In the genomic region with DNA sequence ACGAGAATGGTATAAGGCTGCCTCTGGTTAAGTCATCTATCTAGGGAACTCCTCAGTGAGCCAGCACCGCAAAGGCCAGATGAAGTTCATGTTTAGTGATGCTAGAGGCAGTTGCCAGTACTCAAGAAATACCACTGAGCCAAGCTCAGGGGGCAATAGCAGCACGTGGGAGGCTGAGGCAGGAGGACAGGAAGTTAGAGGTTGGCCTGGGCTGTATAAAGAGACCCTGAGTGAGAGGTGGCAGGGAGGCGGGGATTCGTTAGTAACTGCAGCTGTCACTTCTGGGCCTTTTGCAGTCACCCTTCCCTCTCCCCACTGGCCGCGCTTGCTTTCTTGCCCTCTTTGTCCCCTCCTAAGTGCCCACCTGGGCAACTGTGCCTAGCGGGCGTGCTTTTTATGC, we compare ENCODE assay signal across 8 mouse cellular contexts. TPM values are rescaled to one million over a fixed set of nuclear protein-coding genes. Genes with fewer than 3 reads are reported as not detected.
DNase-seq lines count a peak whose midpoint lies in the region; ATAC-seq and TF ChIP-seq lines count a peak whose summit lies in the region.

No protein-coding gene starts in this region.

- TF ChIP-seq CTCF in CH12.LX (conservative IDR thresholded peaks at IDR 0.05 in 1 of 2, IDR thresholded peaks at IDR 0.05 in 1 of 2; ENCODE audit: low read depth in 2 of 2, low read length in 2 of 2), result no peak

- no peaks in the 10 kb centered on the region; the same call in 1 of the 2 replicates for H3K27me3 ChIP-seq in heart, embryonic 12.5 days (replicated peaks)
- peaks cover 6% of the 10 kb centered on the region for H3K27me3 ChIP-seq in CH12.LX (replicated peaks)

- dilution Hi-C loops in CH12.LX (cut with MboI; ENCODE audit: extremely low pct_ligation_motif_present, extremely low pct_unique_long_range_greater_than_20kb, low sequenced_read_pairs), result no loop called here

- no peak for ATAC-seq in heart, embryonic 12.5 days (ENCODE audit: insufficient number of reproducible peaks, low FRiP score)
- ATAC-seq in granulocyte monocyte progenitor cell, adult 5-6 weeks (replicated peaks; ENCODE audit: poor library complexity, severe bottlenecking), result peak; percentile 15
- ATAC-seq in megakaryocyte progenitor cell, adult 5-6 weeks (replicated peaks; ENCODE audit: poor library complexity), result peak; percentile 2; the same call in 1 of the 2 replicates

- peak overlapping the region; percentile 64 for H3K9ac ChIP-seq in heart, embryonic 12.5 days
- no peak overlapping the region for H3K9ac ChIP-seq in CH12.LX (ENCODE audit: insufficient read depth, low read depth)

- no peaks in the 10 kb centered on the region for H3K9me3 ChIP-seq in heart, embryonic 12.5 days (replicated peaks)
- no peaks in the 10 kb centered on the region for H3K9me3 ChIP-seq in CH12.LX (replicated peaks; ENCODE audit: low read length)

- H3K36me3 ChIP-seq in heart, embryonic 12.5 days, result peaks cover 25% of the 10 kb centered on the region
- peaks cover 20 to 37% of the 10 kb centered on the region in 2 experiments for H3K36me3 ChIP-seq in CH12.LX (replicated peaks in 1 of 2; ENCODE audit: control insufficient read depth in 1 of 2, insufficient read depth in 1 of 2, low read length in 1 of 2)

- 19% methylated on average over 9 of the region's 9 CpGs for WGBS in heart, embryonic 12.5 days

- DNase-seq in heart, postnatal 25 days (ENCODE audit: low spot score), result no peak
- no peak for DNase-seq in CH12.LX (ENCODE audit: extremely low read depth)
- DNase-seq in frontal cortex, postnatal 25 days (ENCODE audit: low spot score in 2 of 2), result no peak
- DNase-seq in frontal cortex, postnatal 14 days (ENCODE audit: low spot score in 2 of 2), result no peak
- DNase-seq in left cerebral cortex, postnatal 4 days, result no peak

- H3K4me1 ChIP-seq in heart, embryonic 12.5 days (replicated peaks), result peaks cover 47% of the 10 kb centered on the region
- peaks cover 39 to 60% of the 10 kb centered on the region in 2 experiments for H3K4me1 ChIP-seq in CH12.LX (ENCODE audit: control insufficient read depth in 1 of 2, insufficient read depth in 2 of 2)

- H3K4me3 ChIP-seq in heart, embryonic 12.5 days, result peak overlapping the region; percentile 44
- peak overlapping the region in 1 of 3 experiments; percentile 34 for H3K4me3 ChIP-seq in CH12.LX (replicated peaks in 1 of 3; ENCODE audit: low read depth in 2 of 3, low read length in 2 of 3, poor library complexity in 1 of 3)

- no peak for TF ChIP-seq RAD21 in CH12.LX (IDR thresholded peaks at IDR 0.05; ENCODE audit: low read depth, low read length)

- H3K79me2 ChIP-seq in CH12.LX (replicated peaks; ENCODE audit: control insufficient read depth, extremely low read depth, insufficient read depth, poor library complexity, severe bottlenecking), result peaks cover 14% of the 10 kb centered on the region

- in situ Hi-C loops in CH12.LX (cut with MboI; ENCODE audit: low pct_ligation_motif_present, low pct_unique_long_range_greater_than_20kb, low sequenced_read_pairs), result loop anchor here (5.0 to 25.0 kb wide), 2 partner anchors 63 to 143 kb away; partner anchors contain the start of gene Pck1

- no peak for TF ChIP-seq POLR2A in CH12.LX (IDR thresholded peaks at IDR 0.05; ENCODE audit: low read depth, low read length)

- intact Hi-C loops in heart, postnatal 25 days (cut with DNase I), result no loop called here
- intact Hi-C loops in left cerebral cortex, postnatal 4 days (cut with DNase I), result no loop called here

- H3K4me2 ChIP-seq in heart, embryonic 12.5 days, result peak overlapping the region; percentile 87
- peak overlapping the region; percentile 31; the same call in 1 of the 2 replicates for H3K4me2 ChIP-seq in CH12.LX (ENCODE audit: insufficient read depth, low read depth, poor library complexity, severe bottlenecking)

- TF ChIP-seq EP300 in CH12.LX (IDR thresholded peaks at IDR 0.05; ENCODE audit: low read length), result no peak

- H3K27ac ChIP-seq in heart, embryonic 12.5 days (ENCODE audit: poor library complexity, severe bottlenecking), result peak overlapping the region; percentile 64
- H3K27ac ChIP-seq in CH12.LX (ENCODE audit: insufficient read depth, low read depth), result no peak overlapping the region

TF ChIP-seq in CH12.LX, 34 proteins besides CTCF, POLR2A, EP300 and RAD21:
- TF ChIP-seq USF1 (IDR thresholded peaks at IDR 0.05; ENCODE audit: low read depth, low read length), result no peak

RNA-seq across cellular contexts. Expression of gene Rbm38, which starts 1.0 kb away (rescaled TPM):
- 146 and 147 TPM in 2 replicates for polyA plus RNA-seq in heart, embryonic 12.5 days (2016; fragmentation: Nextera tagmentation; extraction: Ambion mirVana)
- 100 to 1,000 TPM; 167 to 223 TPM for total RNA-seq in heart, postnatal 25 days (2021)
- 19.4 and 20.7 TPM in 2 replicates for total RNA-seq in CH12.LX (2012; rRNA removed)
- 11.3 and 14.4 TPM in 2 replicates for total RNA-seq in CH12.LX (2014; rRNA removed)
- polyA plus RNA-seq in CH12.LX (2012; ENCODE audit: insufficient read length, low read depth), result 83.9 and 85.4 TPM in 2 replicates
- 127 and 197 TPM in 2 replicates for total RNA-seq in granulocyte monocyte progenitor cell, adult 5-6 weeks (2014; fragmentation: Nextera tagmentation)
- 38.8 and 60.4 TPM in 2 replicates for total RNA-seq in granulocyte monocyte progenitor cell, adult 5-6 weeks (2017)
- total RNA-seq in megakaryocyte progenitor cell, adult 5-6 weeks (2015), result 130 and 153 TPM in 2 replicates
- 50.3 and 55.9 TPM in 2 replicates for total RNA-seq in megakaryocyte progenitor cell, adult 5-6 weeks (2017)
- total RNA-seq in left cerebral cortex, postnatal 4 days (2021), result 1 to 10 TPM; 7.5 to 8.1 TPM

RNA-seq across cellular contexts. Expression of gene Rae1, which starts 19.4 kb away (rescaled TPM):
- 102 and 103 TPM in 2 replicates for polyA plus RNA-seq in heart, embryonic 12.5 days (2016; fragmentation: Nextera tagmentation; extraction: Ambion mirVana)
- 10 to 100 TPM; 24.4 to 25.3 TPM for total RNA-seq in heart, postnatal 25 days (2021)
- total RNA-seq in CH12.LX (2012; rRNA removed), result 86.3 and 97.7 TPM in 2 replicates
- 114 and 115 TPM in 2 replicates for total RNA-seq in CH12.LX (2014; rRNA removed)
- polyA plus RNA-seq in CH12.LX (2012; ENCODE audit: insufficient read length, low read depth), result 86.1 and 95.0 TPM in 2 replicates
- 95.2 and 147 TPM in 2 replicates for total RNA-seq in granulocyte monocyte progenitor cell, adult 5-6 weeks (2014; fragmentation: Nextera tagmentation)
- 71.2 and 75.6 TPM in 2 replicates for total RNA-seq in granulocyte monocyte progenitor cell, adult 5-6 weeks (2017)
- total RNA-seq in megakaryocyte progenitor cell, adult 5-6 weeks (2015), result 121 and 128 TPM in 2 replicates
- 72.9 and 76.3 TPM in 2 replicates for total RNA-seq in megakaryocyte progenitor cell, adult 5-6 weeks (2017)
- 10 to 100 TPM; 85.7 to 98.0 TPM for total RNA-seq in left cerebral cortex, postnatal 4 days (2021)

RNA-seq across cellular contexts. Expression of gene Spo11, which starts 41.8 kb away (rescaled TPM):
- polyA plus RNA-seq in heart, embryonic 12.5 days (2016; fragmentation: Nextera tagmentation; extraction: Ambion mirVana), result 0.26 and 0.30 TPM in 2 replicates
- not detected for total RNA-seq in heart, postnatal 25 days (2021)
- 0.13 and 0.34 TPM in 2 replicates for total RNA-seq in CH12.LX (2012; rRNA removed)
- total RNA-seq in CH12.LX (2014; rRNA removed), result not detected in 2 replicates
- polyA plus RNA-seq in CH12.LX (2012; ENCODE audit: insufficient read length, low read depth), result 0.08 and 0.16 TPM in 2 replicates
- total RNA-seq in granulocyte monocyte progenitor cell, adult 5-6 weeks (2014; fragmentation: Nextera tagmentation), result not detected in 2 replicates
- total RNA-seq in granulocyte monocyte progenitor cell, adult 5-6 weeks (2017), result not detected in 2 replicates
- not detected in 2 replicates for total RNA-seq in megakaryocyte progenitor cell, adult 5-6 weeks (2015)
- not detected in 2 replicates for total RNA-seq in megakaryocyte progenitor cell, adult 5-6 weeks (2017)
- under 1 TPM; 0.44 to 0.74 TPM for total RNA-seq in left cerebral cortex, postnatal 4 days (2021)
